Mouse (Mus musculus): Measurements from ENCODE around the gene Ankrd33b. TPM values are rescaled to one million over a fixed set of nuclear protein-coding genes. Genes with fewer than 3 reads are reported as not detected.

Ankrd33b gene
- polyA plus RNA-seq, 1 experiment from 2014 or later: 0.20 TPM

DNA sequence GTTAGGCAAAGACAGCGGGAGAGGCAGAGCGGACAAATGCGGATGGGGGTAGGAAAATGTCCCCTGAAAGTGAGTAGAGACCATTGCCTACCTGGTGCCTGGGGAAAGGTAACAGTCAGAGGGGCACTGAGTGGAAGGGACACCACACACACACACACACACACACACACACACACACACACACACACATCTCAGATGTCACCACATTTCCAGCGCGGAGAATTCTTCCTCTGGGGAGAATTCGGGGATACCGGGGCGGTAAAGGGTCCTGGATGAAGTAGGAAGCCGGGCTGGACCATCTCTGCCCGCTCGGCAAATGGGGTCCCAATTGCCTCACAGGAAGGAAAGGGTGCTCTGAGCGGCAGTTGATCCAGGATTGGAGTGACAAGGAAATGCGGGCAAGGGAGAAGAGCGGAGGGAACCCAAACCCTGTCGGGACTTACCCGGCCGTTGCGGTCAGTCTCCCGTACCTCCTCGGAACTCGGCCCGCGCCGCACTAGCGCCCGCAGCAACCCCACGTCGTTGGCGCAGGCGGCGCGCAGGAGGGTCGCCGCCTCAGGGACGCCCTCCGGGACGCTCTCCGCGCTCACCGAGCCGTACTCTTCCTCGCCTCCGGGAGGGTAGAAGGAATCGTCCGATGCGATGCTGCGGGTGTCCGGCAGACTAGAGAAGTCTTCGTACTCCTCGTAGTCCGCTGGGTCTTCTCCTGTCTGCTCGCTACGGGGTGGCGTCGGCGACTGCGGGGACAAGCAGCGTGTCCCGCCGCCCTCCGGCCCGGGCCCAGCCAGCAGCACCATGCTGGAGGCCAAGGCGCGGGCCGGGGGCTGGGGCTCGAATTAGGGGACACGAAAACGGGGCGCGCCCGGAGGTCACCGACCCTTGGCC lies 688 bp downstream of the Ankrd33b start:
- H3K4me2 ChIP-seq: peak overlapping the region; percentile 100
- peaks cover 78% of the 10 kb centered on the region for H3K27me3 ChIP-seq
- no peak for ATAC-seq (ENCODE audit: insufficient number of reproducible peaks, insufficient read depth, low FRiP score, low TSS enrichment, low read depth)
- no peak overlapping the region for H3K27ac ChIP-seq
- no peaks in the 10 kb centered on the region for H3K36me3 ChIP-seq
- peaks cover 3% of the 10 kb centered on the region; the same call in 1 of the 2 replicates for H3K9me3 ChIP-seq
- WGBS: under 1% methylated on average over 65 of the region's 72 CpGs
- peak overlapping the region; percentile 68 for H3K4me3 ChIP-seq (replicated peaks)
- H3K9ac ChIP-seq (replicated peaks): peak overlapping the region; percentile 60
- peaks cover 35% of the 10 kb centered on the region for H3K4me1 ChIP-seq (replicated peaks)

DNA sequence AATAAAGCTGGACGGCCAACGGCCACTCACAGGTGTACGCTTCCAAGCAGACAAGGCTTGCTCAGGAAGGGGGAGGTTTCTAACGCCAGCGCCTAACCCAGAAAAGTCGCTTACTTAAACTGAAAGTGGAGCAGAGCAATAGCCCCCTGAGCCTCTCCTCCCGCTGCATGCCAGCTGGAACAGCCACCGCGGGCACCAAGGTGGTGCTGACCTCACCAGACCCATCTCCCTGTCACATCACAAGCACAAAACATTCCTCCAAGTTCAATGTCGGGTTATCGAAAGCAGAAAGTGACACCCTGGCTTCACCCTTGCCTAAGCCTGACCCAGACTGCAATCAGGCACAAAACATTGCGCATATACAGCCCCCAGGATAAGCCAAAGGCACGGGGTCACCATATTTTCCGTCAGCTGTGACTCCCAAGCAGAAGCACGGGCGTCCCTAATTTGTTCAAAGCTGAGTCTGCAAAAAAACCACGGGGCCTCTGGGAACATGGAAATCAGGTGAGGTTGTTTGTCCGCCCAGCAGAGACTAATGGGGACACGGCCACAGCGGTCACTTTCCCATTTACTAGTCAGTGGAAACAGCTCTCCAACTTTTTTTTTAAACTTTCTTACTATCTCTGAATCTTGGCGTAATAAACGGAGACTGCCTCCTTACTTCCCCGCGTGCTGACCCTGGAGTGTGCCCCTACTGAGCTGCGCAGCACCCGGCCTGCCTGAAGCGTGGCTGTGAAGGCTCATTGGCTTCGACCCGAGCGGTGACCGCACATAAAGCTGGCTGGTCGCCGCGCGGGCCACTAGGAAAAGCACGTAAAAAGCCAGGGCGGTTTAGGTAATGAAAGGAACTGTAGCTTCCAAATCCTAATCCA lies 1.6 kb downstream of the Ankrd33b start:
- WGBS: 2% methylated on average over 37 of the region's 37 CpGs
- Histone ChIP-seq H3K36me3 (no peaks in the 10 kb centered on the region), H3K4me3 (replicated peaks) (peak overlapping the region; percentile 68), H3K4me1 (replicated peaks) (peaks cover 35% of the 10 kb centered on the region), H3K4me2 (peak overlapping the region; percentile 100), H3K27ac (no peak overlapping the region), H3K27me3 (peaks cover 74% of the 10 kb centered on the region), H3K9ac (replicated peaks) (no peak overlapping the region), H3K9me3 (peaks cover 2% of the 10 kb centered on the region; the same call in 1 of the 2 replicates)
- ATAC-seq (ENCODE audit: insufficient number of reproducible peaks, insufficient read depth, low FRiP score, low TSS enrichment, low read depth): no peak

DNA sequence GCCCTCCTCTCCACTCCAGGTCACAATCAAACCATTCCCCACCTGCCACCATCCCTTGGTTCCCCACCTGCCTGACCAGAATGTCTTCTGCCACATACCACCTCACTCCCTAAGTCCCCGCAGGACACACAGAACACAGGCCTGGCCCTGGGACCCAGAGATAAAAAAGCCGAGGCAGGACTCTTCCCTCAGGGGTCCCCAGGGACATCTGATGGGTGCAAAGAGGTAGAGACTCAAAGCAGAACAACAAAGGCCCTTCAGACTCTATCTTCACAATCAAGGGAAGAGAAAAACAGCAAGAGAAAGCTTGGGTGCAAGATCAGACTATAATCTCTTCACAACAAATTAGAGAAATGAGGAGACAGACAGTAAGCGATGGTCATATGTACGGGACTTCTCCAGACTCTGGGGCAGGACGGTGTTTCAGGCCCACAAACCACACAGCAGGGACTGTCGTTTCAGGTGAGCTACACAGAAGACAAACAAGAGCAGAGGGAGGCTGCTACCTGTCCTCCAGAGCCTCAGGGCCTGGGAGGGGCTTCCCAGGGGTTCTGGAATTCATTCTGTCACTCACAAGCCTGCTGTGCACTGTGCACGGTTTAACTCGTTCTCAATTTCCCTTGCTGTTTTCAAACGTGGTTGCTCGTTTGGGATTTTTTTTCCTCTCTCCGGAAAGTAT lies 2.3 kb downstream of the Ankrd33b start:
- Histone ChIP-seq H3K36me3 (no peaks in the 10 kb centered on the region), H3K9ac (replicated peaks) (no peak overlapping the region), H3K9me3 (no peaks in the 10 kb centered on the region), H3K4me1 (replicated peaks) (peaks cover 35% of the 10 kb centered on the region), H3K27ac (no peak overlapping the region), H3K4me3 (replicated peaks) (peak overlapping the region; percentile 68), H3K4me2 (peak overlapping the region; percentile 100), H3K27me3 (peaks cover 67% of the 10 kb centered on the region)
- no peak for ATAC-seq (ENCODE audit: insufficient number of reproducible peaks, insufficient read depth, low FRiP score, low TSS enrichment, low read depth)
- WGBS: 22% methylated on average over 11 of the region's 11 CpGs

DNA sequence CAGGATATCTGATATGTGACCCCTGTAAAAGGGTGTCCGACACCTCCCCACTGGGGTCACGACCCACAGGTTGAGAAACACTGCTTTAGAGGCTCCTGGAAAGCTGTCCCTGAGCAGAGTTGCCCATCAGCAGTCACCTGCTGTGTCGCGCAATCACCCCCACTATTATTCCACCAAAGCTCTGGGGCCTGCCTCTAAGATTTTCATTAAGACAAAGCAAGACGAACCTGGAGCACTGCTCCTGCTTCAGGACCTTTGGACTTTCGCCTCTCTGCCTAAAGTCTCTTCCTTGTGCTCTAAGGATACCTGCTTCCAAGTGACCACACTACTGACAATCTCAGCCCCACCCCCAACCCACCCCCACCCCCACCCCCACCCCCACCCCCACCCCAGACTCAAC lies 3.1 kb downstream of the Ankrd33b start:
- Histone ChIP-seq H3K4me1 (replicated peaks) (peaks cover 35% of the 10 kb centered on the region), H3K27me3 (peaks cover 61% of the 10 kb centered on the region), H3K4me2 (no peak overlapping the region), H3K9ac (replicated peaks) (no peak overlapping the region), H3K36me3 (no peaks in the 10 kb centered on the region), H3K4me3 (replicated peaks) (no peak overlapping the region), H3K9me3 (no peaks in the 10 kb centered on the region), H3K27ac (no peak overlapping the region)
- no peak for ATAC-seq (ENCODE audit: insufficient number of reproducible peaks, insufficient read depth, low FRiP score, low TSS enrichment, low read depth)
- 66% methylated on average over 6 of the region's 6 CpGs for WGBS

DNA sequence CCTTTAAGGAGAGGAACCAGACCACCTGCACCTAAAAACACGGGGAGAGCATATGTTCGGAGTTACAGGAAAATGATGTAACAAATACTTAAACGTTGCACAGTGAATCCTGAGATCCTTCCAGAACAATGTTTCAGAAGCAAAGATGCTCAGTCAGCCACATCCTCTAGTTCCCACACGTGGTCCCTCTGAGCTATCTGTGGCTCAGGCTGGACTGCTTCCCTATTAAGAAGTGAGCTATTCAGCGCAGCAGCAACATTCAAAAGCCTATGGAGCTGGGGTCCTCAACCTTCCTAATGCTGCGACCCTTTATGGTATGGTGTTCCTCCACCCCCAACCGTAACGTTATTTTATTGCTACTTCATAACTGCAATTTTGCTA lies 3.6 kb downstream of the Ankrd33b start:
- no peak for ATAC-seq (ENCODE audit: insufficient number of reproducible peaks, insufficient read depth, low FRiP score, low TSS enrichment, low read depth)
- no peaks in the 10 kb centered on the region for H3K36me3 ChIP-seq
- 70% methylated on average over 8 of the region's 8 CpGs for WGBS
- H3K9ac ChIP-seq (replicated peaks): no peak overlapping the region
- no peak overlapping the region for H3K4me3 ChIP-seq (replicated peaks)
- peaks cover 57% of the 10 kb centered on the region for H3K27me3 ChIP-seq
- peaks cover 32% of the 10 kb centered on the region for H3K4me1 ChIP-seq (replicated peaks)
- H3K27ac ChIP-seq: no peak overlapping the region
- H3K4me2 ChIP-seq: no peak overlapping the region
- H3K9me3 ChIP-seq: no peaks in the 10 kb centered on the region

DNA sequence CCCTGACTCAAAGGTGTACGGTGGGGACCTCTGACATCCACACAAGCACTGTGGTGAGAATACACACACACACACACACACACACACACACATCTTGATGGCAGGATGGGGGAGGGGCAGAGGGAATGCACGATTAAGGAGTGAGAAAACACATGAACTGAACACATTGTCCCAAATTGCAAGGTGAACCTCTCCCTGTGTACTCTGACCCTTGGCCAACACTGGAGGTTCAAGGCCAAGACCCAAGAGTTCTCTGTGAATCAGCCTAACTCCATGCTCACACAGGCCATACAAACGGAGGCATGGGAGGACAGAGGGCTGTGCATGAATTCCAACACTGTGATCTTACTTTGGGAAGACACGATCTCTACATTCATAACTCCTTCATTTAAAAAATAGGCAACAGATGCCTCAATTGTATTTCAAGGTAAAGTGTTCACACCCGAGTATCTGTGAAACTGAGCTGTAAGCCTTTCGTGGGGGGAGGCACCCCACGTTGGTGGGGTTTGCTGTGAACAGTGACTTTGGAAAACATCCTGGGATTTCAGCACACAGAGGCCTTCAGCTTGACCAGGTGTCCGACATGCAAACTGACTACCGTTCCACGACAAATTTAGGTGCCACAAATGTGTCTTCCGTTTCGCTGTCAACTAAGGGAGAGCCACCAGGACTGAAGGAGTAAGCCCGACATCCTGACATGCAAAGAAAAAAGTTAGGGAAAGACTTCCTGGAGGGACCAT lies 4.1 kb downstream of the Ankrd33b start:
- ATAC-seq (ENCODE audit: insufficient number of reproducible peaks, insufficient read depth, low FRiP score, low TSS enrichment, low read depth): no peak
- H3K4me1 ChIP-seq (replicated peaks): peaks cover 30% of the 10 kb centered on the region
- no peaks in the 10 kb centered on the region for H3K9me3 ChIP-seq
- H3K27ac ChIP-seq: no peak overlapping the region
- H3K9ac ChIP-seq (replicated peaks): no peak overlapping the region
- no peaks in the 10 kb centered on the region for H3K36me3 ChIP-seq
- no peak overlapping the region for H3K4me3 ChIP-seq (replicated peaks)
- peaks cover 51% of the 10 kb centered on the region for H3K27me3 ChIP-seq
- no peak overlapping the region for H3K4me2 ChIP-seq
- WGBS: 85% methylated on average over 13 of the region's 13 CpGs

DNA sequence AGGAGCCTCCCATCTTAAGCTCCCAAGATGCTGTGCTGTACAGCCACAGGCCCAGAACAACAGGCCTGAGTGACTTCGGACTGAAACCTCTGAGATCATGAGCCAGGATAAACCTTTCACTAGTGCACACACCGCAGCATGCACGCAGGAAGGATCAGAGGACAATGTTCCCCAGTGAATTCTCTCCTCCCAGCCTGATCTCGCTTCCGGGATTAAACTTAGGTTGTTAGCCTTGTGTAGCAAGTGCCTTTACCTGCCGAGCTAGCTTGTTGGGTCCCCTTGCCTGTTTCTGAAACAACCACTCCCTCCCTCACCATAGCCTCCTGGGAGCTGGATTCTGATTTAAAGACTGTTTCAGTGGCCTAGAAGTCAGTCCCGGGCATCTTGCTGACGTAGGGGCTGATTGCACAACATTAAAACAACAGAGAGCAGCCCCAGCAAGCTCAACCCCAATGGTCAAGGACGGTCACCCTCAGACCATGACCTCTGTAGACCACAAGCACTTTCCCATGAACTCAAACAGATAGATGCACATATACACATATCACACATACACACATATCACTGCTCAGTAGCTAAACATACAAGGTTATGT lies 6.2 kb downstream of the Ankrd33b start:
- WGBS: 87% methylated on average over 9 of the region's 9 CpGs
- no peak overlapping the region for H3K9ac ChIP-seq (replicated peaks)
- no peak overlapping the region for H3K4me3 ChIP-seq (replicated peaks)
- H3K36me3 ChIP-seq: no peaks in the 10 kb centered on the region
- H3K27ac ChIP-seq: no peak overlapping the region
- no peak overlapping the region for H3K4me2 ChIP-seq
- no peak for ATAC-seq (ENCODE audit: insufficient number of reproducible peaks, insufficient read depth, low FRiP score, low TSS enrichment, low read depth)
- no peaks in the 10 kb centered on the region for H3K9me3 ChIP-seq
- H3K4me1 ChIP-seq (replicated peaks): peaks cover 11% of the 10 kb centered on the region
- H3K27me3 ChIP-seq: peaks cover 31% of the 10 kb centered on the region

DNA sequence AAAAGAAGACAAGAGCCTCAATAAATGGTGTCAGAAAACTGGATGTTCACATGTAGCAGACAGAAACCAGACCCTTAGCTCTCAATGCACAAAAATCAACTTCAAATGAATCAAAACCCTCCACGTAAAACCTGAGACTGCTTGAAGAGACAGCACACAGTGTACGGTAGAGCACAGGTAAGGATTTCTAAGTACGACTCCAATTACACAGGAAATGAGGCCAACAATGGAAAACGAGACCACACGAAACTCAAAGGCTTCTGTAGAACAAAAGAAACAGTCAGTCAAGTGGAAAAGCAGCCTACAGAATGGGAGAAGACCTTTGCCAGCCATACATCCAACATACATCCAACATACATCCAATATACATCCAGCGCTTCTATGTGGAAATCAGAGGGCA lies 6.9 kb downstream of the Ankrd33b start:
- ATAC-seq (ENCODE audit: insufficient number of reproducible peaks, insufficient read depth, low FRiP score, low TSS enrichment, low read depth): no peak
- peaks cover 23% of the 10 kb centered on the region for H3K27me3 ChIP-seq

DNA sequence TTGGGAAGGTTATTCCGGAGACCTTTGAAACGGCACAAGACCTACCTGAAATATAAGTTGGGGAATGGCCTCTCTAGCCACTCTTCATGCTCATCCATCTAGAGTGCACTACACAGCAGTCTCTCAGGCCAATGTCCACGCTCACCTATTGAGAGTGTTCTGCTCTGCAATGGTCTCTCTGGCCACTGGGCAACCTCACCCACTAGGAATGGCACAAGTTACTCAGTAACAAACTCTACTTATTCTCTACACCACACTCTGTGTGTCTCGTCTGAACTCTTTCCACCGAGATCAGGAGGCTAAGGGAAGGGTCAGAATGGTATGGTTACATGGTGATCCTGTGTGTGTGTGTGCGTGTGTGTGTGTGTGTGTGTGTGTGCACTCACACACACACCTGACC lies 7.7 kb downstream of the Ankrd33b start:
- Histone ChIP-seq H3K27ac (no peak overlapping the region), H3K27me3 (peaks cover 15% of the 10 kb centered on the region), H3K9ac (replicated peaks) (no peak overlapping the region), H3K4me1 (replicated peaks) (no peaks in the 10 kb centered on the region), H3K4me2 (no peak overlapping the region), H3K36me3 (no peaks in the 10 kb centered on the region), H3K4me3 (replicated peaks) (no peak overlapping the region), H3K9me3 (no peaks in the 10 kb centered on the region)
- 92% methylated on average over 6 of the region's 6 CpGs for WGBS
- ATAC-seq (ENCODE audit: insufficient number of reproducible peaks, insufficient read depth, low FRiP score, low TSS enrichment, low read depth): no peak

More for the DNA sequence above, 6.9 kb downstream of the Ankrd33b start:
- H3K4me1 ChIP-seq (replicated peaks): 0 out of 2 replicates have a peak, but pooled peaks cover 3% of the 10 kb centered on the region
- no peak overlapping the region for H3K4me3 ChIP-seq (replicated peaks)
- H3K36me3 ChIP-seq: no peaks in the 10 kb centered on the region
- H3K9ac ChIP-seq (replicated peaks): no peak overlapping the region
- H3K4me2 ChIP-seq: no peak overlapping the region
- WGBS: 66% methylated on average over 6 of the region's 6 CpGs
- H3K9me3 ChIP-seq: no peaks in the 10 kb centered on the region
- no peak overlapping the region for H3K27ac ChIP-seq

DNA sequence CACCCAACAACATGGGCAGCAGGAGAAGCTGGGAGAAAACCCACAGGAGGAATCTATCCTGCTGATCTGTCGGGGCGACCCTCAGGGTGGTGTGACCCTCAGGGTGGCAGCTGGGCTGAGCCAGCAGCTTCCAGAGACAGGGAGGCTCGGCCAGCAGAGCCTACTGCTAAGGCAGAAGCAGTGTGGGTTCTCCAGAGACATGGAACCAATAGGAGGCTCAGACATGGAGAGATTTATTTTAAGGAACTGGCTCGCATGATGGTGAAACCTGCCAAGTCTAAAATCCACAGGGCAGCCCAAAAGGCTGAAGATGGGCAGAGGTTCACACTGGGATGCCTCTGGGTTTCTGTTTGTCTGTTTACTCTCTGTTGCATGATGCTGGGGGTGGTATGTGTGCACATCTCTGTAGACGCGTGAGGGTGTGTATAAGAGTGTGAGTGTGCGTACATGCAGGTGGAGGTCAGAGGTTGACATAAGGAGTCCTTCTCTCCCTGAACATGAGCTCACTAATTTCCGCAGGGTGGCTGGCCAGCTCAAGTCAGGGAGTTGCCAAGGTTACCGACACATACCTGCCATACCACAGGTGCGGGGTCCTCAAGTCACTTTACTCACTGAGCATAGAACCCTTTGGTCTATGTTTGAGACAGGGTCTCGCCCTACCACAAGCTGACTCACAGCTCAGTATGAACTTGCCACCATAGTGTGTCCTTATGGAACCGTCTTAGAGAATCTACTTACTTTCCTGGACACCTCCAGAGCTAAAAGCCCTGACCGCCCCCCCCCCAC lies 14.8 kb downstream of the Ankrd33b start:
- Histone ChIP-seq H3K9ac (replicated peaks) (no peak overlapping the region), H3K4me1 (replicated peaks) (no peaks in the 10 kb centered on the region), H3K9me3 (no peaks in the 10 kb centered on the region), H3K27me3 (no peaks in the 10 kb centered on the region), H3K4me3 (replicated peaks) (no peak overlapping the region), H3K4me2 (no peak overlapping the region), H3K27ac (no peak overlapping the region), H3K36me3 (no peaks in the 10 kb centered on the region)
- ATAC-seq (ENCODE audit: insufficient number of reproducible peaks, insufficient read depth, low FRiP score, low TSS enrichment, low read depth): no peak
- 86% methylated on average over 13 of the region's 13 CpGs for WGBS

All from limb, embryonic 12.5 days (tissue).